Mouse (Mus musculus) adrenal gland, adult 10 weeks (tissue): ENCODE results near the gene Cd68. TPM values are rescaled to one million over a fixed set of nuclear protein-coding genes. Genes with fewer than 3 reads are reported as not detected.

Source experiments
- polyA plus RNA-seq: library from polyadenylated mRNA; stranded (reverse); fragments of 350-450 nt; fragmentation: Illumina TruSeq; extraction: RNeasy Lipid Tissue Mini Kit (QIAGEN cat#74804); gene quantifications from one replicate; pipeline ENCODE4 v1.2.3, GENCODE M21; 2014; ENCODE audit warnings: low read depth, low replicate concordance

The Cd68 gene
- polyA plus RNA-seq: 4.0 TPM

DNA sequence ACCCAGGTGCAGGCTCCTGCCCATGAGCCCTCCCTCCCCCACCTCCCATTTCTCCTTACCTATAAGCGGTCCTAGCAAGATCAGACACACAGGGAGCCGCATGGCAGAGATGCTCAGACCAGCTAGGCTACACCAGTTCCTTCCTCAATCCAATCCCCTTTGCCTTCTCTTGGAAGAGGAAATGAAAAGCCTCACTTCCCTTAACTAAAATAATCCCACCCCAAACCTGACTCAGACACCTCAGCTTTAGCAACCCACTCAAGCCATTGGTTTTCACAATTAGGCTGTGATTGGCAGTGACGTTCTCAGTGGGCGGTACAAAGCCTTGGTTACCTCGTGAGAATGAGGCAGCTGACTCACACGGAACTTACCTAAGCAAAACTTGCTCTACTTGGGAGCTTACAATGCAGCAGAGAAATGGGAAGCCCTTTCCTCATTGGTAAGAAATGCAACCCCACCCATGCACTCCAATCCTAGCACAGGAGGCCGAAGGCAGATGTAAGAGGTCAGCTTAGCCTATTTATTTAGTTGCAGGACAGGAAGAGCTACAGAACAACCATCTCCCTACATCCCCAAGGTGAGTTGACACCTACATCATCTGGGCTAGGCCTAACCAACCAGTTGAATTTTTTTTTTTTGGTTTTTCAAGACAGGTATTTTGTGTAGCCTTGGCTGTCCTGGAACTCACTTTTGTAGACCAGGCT, at the start of gene Cd68:
TSS of gene Cd68 (minus strand) at position 193 of the 704 bp plus-strand sequence.

GRCm38 (mm10) chr11:69695361-69696181, 29.6 kb upstream of the Cd68 start, which contains the start of the genes Tnfsf12 and Tnfsfm13:
Gene Tnfsf12 (minus strand): TSS chr11:69695849.
Gene Tnfsfm13 (minus strand): TSS chr11:69696098.

DNA sequence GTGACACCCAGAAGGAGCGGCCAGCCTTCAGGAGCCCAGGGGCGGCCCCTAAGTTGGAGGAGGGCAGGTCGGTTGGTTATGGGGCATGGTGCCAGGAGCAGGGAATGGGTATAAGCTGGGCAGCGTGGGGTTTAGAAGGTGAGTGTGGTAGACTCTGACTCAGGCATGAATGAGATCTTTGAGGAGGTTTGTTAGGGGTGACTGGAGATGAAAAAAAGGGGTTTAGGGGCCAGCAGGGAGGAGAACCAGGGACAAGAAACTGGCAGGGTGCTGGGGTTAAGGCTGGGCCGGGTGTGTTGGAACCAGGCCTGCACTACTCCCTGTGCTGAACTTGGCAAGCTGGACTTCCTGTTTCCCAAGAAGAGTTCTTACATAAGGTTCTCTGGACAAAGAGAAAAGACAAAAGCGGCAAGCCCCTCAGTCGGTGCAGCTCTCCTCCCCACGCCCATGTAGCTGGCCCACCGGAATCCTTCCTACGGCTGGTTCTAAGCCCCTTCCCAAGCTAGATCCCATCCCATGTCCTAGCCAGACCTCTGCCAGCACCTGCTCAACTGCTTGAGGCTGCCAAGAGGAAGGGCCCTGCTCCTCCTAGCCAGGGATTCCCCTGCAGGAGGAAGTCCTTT, 19.7 kb upstream of the Cd68 start, which contains the start of gene Tnfsf13:
TSS of gene Tnfsf13 (minus strand) at position 259 of the 623 bp plus-strand sequence.

DNA sequence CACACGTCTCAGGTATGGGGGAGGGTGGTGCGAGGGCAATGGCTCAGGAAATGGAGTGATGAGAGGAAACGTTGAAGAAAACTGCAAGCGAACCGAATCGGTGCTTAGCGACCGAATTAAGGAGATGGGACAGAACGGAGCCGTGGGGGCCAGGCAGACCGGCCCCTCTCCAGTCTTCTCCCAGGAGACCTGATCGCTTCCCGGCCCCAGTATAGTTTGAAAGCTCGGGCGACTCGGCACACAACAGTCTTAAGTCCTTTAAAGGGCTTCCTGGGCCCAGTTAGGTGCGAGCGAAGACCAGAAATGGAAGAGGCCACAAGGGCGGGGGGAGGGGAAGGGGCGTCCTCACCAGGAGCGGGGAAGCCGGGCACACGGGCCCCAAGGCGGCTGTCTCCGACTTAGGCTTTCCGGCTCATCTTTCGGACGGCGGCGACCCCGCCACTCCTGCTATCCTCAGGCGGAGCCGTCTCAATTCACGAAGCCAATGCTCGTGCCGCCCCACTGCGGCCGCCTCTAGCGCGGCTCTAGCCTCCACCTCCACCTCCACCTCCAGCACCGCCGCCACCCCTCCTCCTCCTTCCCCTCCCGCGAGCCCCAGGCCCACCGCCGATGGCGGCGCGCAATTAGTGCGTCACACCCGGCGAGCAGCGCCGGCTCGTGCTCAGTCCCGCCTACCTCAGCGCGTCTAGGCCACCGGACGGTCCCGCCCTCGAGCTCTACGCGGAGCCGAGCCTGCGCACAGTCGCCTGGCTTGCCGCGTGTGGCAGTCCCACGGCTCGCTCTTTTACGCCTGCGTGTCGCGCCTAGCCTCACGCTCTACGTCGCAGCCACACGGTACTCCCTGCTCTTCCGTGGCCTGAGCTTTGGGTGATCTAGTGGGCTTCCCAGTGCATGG, 15.6 kb upstream of the Cd68 start, which contains the start of gene Senp3:
TSS of gene Senp3 (minus strand) at position 771 of the 895 bp plus-strand sequence.

DNA sequence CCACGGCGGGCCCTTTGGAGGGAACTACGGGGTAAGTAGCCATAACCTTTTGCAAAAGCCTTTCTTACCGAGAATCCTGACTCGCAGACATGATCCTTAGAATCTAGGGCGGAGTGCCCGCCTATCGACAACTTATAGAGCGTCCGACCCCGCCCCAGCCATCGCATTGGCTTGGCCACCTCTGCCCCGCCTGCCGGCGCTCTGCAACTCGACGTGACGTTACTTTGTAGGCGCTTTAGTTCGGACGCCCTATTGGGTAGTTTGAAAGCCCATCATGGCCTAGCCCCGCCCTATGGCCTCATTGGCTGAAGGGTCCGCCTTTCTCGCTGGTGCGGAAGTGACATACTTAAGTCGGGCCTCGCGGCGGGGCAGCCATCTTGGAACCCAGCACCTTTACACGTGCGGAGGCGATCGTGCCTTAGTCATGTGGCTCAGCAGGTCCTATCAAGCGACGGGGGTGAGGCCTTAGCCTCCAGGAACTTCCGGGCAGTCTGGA, 6.3 kb upstream of the Cd68 start, which contains the start of gene Eif4a1:
TSS of gene Eif4a1 (minus strand) at position 213 of the 496 bp plus-strand sequence.

GRCm38 (mm10) chr11:69662213-69662966, 3.6 kb downstream of the Cd68 start, which contains the start of gene Mpdu1:
Gene Mpdu1 (minus strand): TSS chr11:69662642.

DNA sequence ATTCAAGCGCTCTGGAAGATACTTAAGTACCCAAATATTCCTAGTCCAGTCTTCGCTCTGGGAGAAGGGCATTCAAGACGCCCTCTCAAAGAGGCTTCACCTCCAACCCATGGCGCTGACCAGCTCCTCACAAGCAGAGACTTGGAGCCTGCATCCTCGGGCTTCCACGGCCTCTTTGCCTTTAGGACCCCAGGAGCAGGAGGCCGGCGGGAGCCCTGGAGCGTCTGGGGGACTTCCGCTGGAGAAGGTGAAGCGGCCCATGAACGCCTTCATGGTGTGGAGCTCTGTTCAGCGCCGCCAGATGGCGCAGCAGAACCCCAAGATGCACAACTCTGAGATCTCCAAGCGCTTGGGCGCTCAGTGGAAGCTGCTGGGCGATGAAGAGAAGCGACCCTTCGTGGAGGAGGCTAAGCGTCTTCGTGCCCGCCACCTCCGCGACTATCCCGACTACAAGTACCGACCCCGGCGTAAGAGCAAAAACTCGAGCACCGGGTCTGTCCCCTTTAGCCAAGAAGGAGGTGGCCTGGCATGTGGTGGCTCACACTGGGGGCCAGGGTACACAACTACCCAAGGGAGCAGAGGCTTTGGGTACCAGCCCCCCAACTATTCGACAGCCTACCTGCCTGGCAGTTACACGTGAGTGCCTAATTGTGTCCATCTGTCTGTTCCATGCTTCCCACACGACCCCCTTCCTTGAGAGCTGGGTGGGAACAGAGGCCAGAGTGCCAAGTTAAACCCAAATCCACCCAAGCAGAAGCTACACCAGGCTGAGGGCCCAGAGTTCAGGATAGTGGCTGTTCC, 10.5 kb downstream of the Cd68 start, which contains the start of gene Sox15:
TSS of gene Sox15 (plus strand) at position 51 of the 801 bp plus-strand sequence.

DNA sequence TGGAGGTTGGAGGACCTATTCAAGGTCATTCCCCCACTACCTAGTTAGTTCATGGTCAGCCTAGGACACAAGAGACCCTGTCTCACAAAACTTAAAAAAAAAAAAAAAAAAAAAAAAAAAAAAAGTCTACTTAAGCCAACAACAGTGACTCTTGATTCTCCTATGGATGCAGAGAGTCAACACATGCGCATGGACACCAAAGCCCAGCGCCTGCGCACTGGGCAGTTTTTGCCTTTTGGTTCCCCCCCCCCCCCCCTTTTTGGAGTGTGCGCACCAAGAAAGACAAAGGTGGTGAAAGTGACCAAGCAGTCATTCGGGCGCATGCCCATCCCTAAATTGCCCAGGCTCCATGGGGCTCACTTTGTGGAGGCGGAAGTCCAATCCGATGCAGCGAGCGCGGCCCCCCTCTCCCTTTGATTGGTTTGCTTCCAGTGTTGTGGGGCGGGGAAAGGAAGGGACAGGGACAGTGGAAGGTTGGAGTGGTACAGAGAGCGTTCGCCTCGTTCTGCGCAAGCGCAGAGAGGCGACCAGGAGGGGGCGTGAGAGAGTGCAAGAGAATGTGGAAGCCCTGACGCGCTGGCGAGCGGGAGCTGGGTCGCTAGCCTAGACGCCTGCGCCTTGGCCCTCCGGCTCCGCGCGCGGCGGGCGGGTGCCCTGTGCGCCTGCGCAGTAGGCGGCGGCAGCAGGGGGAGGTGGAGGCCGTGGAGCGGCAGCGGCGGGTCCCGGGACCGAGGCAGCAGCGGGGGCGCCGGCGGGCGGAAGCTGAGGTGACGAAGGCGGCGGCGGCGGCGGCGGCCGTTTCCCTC, 33.5 kb downstream of the Cd68 start, which contains the start of gene Fxr2:
TSS of gene Fxr2 (plus strand) at position 707 of the 806 bp plus-strand sequence.

GRCm38 (mm10) chr11:69621571-69622268, 44.2 kb downstream of the Cd68 start, which contains the start of gene Sat2:
Gene Sat2 (plus strand): TSS chr11:69622024.

DNA sequence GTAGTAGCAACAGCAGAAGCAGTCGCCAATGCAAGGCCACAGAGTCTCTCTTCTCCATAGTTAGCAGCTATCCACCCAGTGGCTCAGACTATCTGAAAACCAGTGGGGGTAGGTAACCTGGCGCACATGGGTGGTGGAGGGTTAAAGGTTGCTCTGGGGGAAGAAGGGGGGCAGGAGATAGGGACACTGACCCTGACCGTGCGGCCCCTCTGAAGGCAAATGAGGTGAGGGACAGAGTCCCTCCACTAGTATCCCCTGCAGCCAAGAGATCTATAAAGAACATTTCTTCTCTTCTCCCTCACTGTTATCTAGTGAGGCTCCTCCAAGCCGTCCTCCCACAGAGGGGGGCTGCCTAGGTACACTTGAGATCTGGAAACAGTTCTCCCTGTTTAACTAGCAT, 48.1 kb downstream of the Cd68 start, which contains the start of gene Shbg:
TSS of gene Shbg (minus strand) at position 101 of the 400 bp plus-strand sequence.

Other genes starting within 250 kb of the Cd68 start
- not detected for gene Dnah2, start 117.0 kb downstream of the Cd68 start, polyA plus RNA-seq
- 0.29 TPM for gene Efnb3, start 105.9 kb downstream of the Cd68 start, polyA plus RNA-seq
- 1.6 TPM for gene Wrap53, start 85.9 kb downstream of the Cd68 start, polyA plus RNA-seq
- gene Trp53, start 85.8 kb downstream of the Cd68 start, polyA plus RNA-seq: 8.5 TPM
- gene Atp1b2, start 60.2 kb downstream of the Cd68 start, polyA plus RNA-seq: 31.6 TPM
- gene Shbg, start 48.2 kb downstream of the Cd68 start, polyA plus RNA-seq: not detected
- gene Sat2, start 44.1 kb downstream of the Cd68 start, polyA plus RNA-seq: 2.8 TPM
- 14.5 TPM for gene Fxr2, start 33.2 kb downstream of the Cd68 start, polyA plus RNA-seq
- not detected for gene Sox15, start 10.8 kb downstream of the Cd68 start, polyA plus RNA-seq
- 23.0 TPM for gene Mpdu1, start 3.5 kb downstream of the Cd68 start, polyA plus RNA-seq
- gene Eif4a1, start 6.3 kb upstream of the Cd68 start, polyA plus RNA-seq: 617 TPM
- gene Senp3, start 15.9 kb upstream of the Cd68 start, polyA plus RNA-seq: 56.8 TPM
- gene Tnfsf13, start 19.6 kb upstream of the Cd68 start, polyA plus RNA-seq: 8.3 TPM
- 2.2 TPM for gene Tnfsf12, start 29.7 kb upstream of the Cd68 start, polyA plus RNA-seq
- gene Tnfsfm13, start 29.9 kb upstream of the Cd68 start, polyA plus RNA-seq: 1.6 TPM
- gene Polr2a, start 92.5 kb upstream of the Cd68 start, polyA plus RNA-seq: 37.7 TPM
- not detected for gene Slc35g3, start 95.8 kb upstream of the Cd68 start, polyA plus RNA-seq
- gene Zbtb4, start 99.8 kb upstream of the Cd68 start, polyA plus RNA-seq: 35.4 TPM
- 1.3 TPM for gene Chrnb1, start 129.8 kb upstream of the Cd68 start, polyA plus RNA-seq
- 5.0 TPM for gene Fgf11, start 135.7 kb upstream of the Cd68 start, polyA plus RNA-seq
- not detected for gene Tmem102, start 139.5 kb upstream of the Cd68 start, polyA plus RNA-seq
- not detected for gene Gm39566, start 149.1 kb upstream of the Cd68 start, polyA plus RNA-seq
- not detected for gene Spem2, start 152.3 kb upstream of the Cd68 start, polyA plus RNA-seq
- gene Spem1, start 156.0 kb upstream of the Cd68 start, polyA plus RNA-seq: not detected
- gene Nlgn2, start 171.6 kb upstream of the Cd68 start, polyA plus RNA-seq: 1.5 TPM
- 24.3 TPM for gene Tmem256, start 172.4 kb upstream of the Cd68 start, polyA plus RNA-seq
- 1.6 TPM for gene Plscr3, start 180.2 kb upstream of the Cd68 start, polyA plus RNA-seq
- not detected for gene Tnk1, start 192.6 kb upstream of the Cd68 start, polyA plus RNA-seq
- not detected for gene Tmem95, start 211.9 kb upstream of the Cd68 start, polyA plus RNA-seq
- gene Kctd11, start 215.3 kb upstream of the Cd68 start, polyA plus RNA-seq: 2.4 TPM
- not detected for gene Acap1, start 229.4 kb upstream of the Cd68 start, polyA plus RNA-seq
- not detected for gene 2810408A11Rik, start 234.8 kb upstream of the Cd68 start, polyA plus RNA-seq
- gene Neurl4, start 234.9 kb upstream of the Cd68 start, polyA plus RNA-seq: 3.1 TPM
- 22.9 TPM for gene Gps2, start 247.7 kb upstream of the Cd68 start, polyA plus RNA-seq